Mouse (Mus musculus) liver, embryonic 16.5 days (tissue): ENCODE measurements around the gene Gm38392. TPM values are rescaled to one million over a fixed set of nuclear protein-coding genes. Genes with fewer than 3 reads are reported as not detected.

Experiments used
- ATAC-seq: fragments of 200-750 bp; cut with Nextera tagmentation; 2 replicates; pipeline ENCODE4 v1.8.0; 2017; ENCODE audit warnings: low read depth, mild to moderate bottlenecking, moderate number of reproducible peaks, moderate library complexity
- H3K27ac ChIP-seq: fragments of 300-500 bp; sonication (generic); 2 replicates; pipeline ENCODE4 v1.5.1; 2014; ENCODE audit warnings: mild to moderate bottlenecking, low read length
- H3K27me3 ChIP-seq: fragments of 300-500 bp; sonication (generic); 2 replicates; pipeline ENCODE4 v1.6.1; 2014; ENCODE audit warnings: low read depth, low read length, mixed read lengths; ENCODE audit not compliant: control insufficient read depth, insufficient read depth
- H3K36me3 ChIP-seq: fragments of 300-500 bp; sonication (generic); 2 replicates; pipeline ENCODE4 v1.6.1; 2014; ENCODE audit warnings: mild to moderate bottlenecking; ENCODE audit not compliant: control insufficient read depth, insufficient read depth
- H3K4me1 ChIP-seq: fragments of 300-500 bp; sonication (generic); 2 replicates; pipeline ENCODE4 v1.6.1; 2014; ENCODE audit warnings: low read depth, low read length, mixed read lengths; ENCODE audit not compliant: control insufficient read depth
- H3K4me2 ChIP-seq: fragments of 300-500 bp; sonication (generic); 2 replicates; pipeline ENCODE4 v1.6.1; 2014; ENCODE audit warnings: low read depth, low read length, mixed read lengths
- H3K4me3 ChIP-seq: fragments of 300-500 bp; sonication (generic); 2 replicates; pipeline ENCODE4 v1.5.1; 2014; ENCODE audit warnings: low read depth, mild to moderate bottlenecking, low read length
- H3K9ac ChIP-seq: fragments of 300-500 bp; sonication (generic); 2 replicates; pipeline ENCODE4 v1.6.1; 2014; ENCODE audit warnings: low read depth, low read length
- H3K9me3 ChIP-seq: fragments of 300-500 bp; sonication (generic); replicated peaks from 2 replicates; pipeline ENCODE4 v1.6.1; 2016; ENCODE audit warnings: low read length; ENCODE audit not compliant: control insufficient read depth
- WGBS: fragments of 180-500 bp; shearing (Covaris S2); extraction: QIAGEN DNeasy Blood & Tissue Kit; methylation state at CpG from one replicate; pipeline ENCODE4 v1.1.7; 2014; ENCODE audit not compliant: insufficient replicate concordance; 5-methylcytosine and 5-hydroxymethylcytosine counted together
- polyA plus RNA-seq: library from polyadenylated mRNA; unstranded; fragments of >200 nt; fragmentation: Nextera tagmentation; extraction: Ambion mirVana; gene quantifications from 2 replicates; pipeline ENCODE4 v1.2.1, GENCODE M21; 2015

Gm38392 gene
- polyA plus RNA-seq, 1 experiment from 2014 or later, result not detected

GRCm38 (mm10) chr3:88203456-88203855 is 83.6 kb downstream of the Gm38392 start:
- Histone ChIP-seq H3K4me1 (peaks cover 3% of the 10 kb centered on the region), H3K4me2 (no peak overlapping the region), H3K9me3 (no peaks in the 10 kb centered on the region), H3K36me3 (no peaks in the 10 kb centered on the region), H3K4me3 (no peak overlapping the region), H3K27me3 (peaks cover 100% of the 10 kb centered on the region), H3K27ac (no peak overlapping the region), H3K9ac (no peak overlapping the region)
- 8% methylated on average over 5 of the region's 5 CpGs for WGBS
- no peak for ATAC-seq

GRCm38 (mm10) chr3:88202986-88203385 is 84.0 kb downstream of the Gm38392 start:
- Histone ChIP-seq H3K4me1 (peaks cover 3% of the 10 kb centered on the region), H3K27me3 (peaks cover 100% of the 10 kb centered on the region), H3K27ac (no peak overlapping the region), H3K4me3 (no peak overlapping the region), H3K36me3 (no peaks in the 10 kb centered on the region), H3K4me2 (no peak overlapping the region), H3K9me3 (no peaks in the 10 kb centered on the region), H3K9ac (no peak overlapping the region)
- no peak for ATAC-seq
- WGBS, result 7% methylated on average over 6 of the region's 6 CpGs

GRCm38 (mm10) chr3:88201640-88202039 is 85.4 kb downstream of the Gm38392 start:
- Histone ChIP-seq H3K27me3 (peaks cover 99% of the 10 kb centered on the region), H3K4me3 (no peak overlapping the region), H3K27ac (no peak overlapping the region), H3K9ac (no peak overlapping the region), H3K36me3 (no peaks in the 10 kb centered on the region), H3K9me3 (no peaks in the 10 kb centered on the region), H3K4me2 (no peak overlapping the region), H3K4me1 (peaks cover 3% of the 10 kb centered on the region)
- WGBS, result 12% methylated on average over 5 of the region's 5 CpGs
- ATAC-seq, result no peak

GRCm38 (mm10) chr3:88200972-88201330 is 86.1 kb downstream of the Gm38392 start:
- H3K9me3 ChIP-seq, result no peaks in the 10 kb centered on the region
- peaks cover 3% of the 10 kb centered on the region for H3K4me1 ChIP-seq
- peaks cover 94% of the 10 kb centered on the region for H3K27me3 ChIP-seq
- H3K36me3 ChIP-seq, result no peaks in the 10 kb centered on the region
- H3K27ac ChIP-seq, result no peak overlapping the region
- whole genome bisulfite sequencing, result 1% methylated on average over 36 of the region's 37 CpGs
- no peak for ATAC-seq
- no peak overlapping the region for H3K9ac ChIP-seq
- H3K4me2 ChIP-seq, result no peak overlapping the region; the same call in 1 of the 2 replicates
- peak overlapping the region; percentile 17 for H3K4me3 ChIP-seq

GRCm38 (mm10) chr3:88200161-88200971 is 86.6 kb downstream of the Gm38392 start:
- Histone ChIP-seq H3K36me3 (no peaks in the 10 kb centered on the region), H3K27me3 (peaks cover 92% of the 10 kb centered on the region), H3K4me1 (peaks cover 3% of the 10 kb centered on the region), H3K27ac (no peak overlapping the region), H3K4me2 (no peak overlapping the region; the same call in 1 of the 2 replicates), H3K9me3 (no peaks in the 10 kb centered on the region), H3K4me3 (peak overlapping the region; percentile 17), H3K9ac (no peak overlapping the region)
- ATAC-seq, result no peak
- WGBS, result under 1% methylated on average over 61 of the region's 61 CpGs

GRCm38 (mm10) chr3:88199541-88200110 is 87.4 kb downstream of the Gm38392 start:
- WGBS, result 33% methylated on average over 2 of the region's 2 CpGs
- Histone ChIP-seq H3K4me1 (peaks cover 3% of the 10 kb centered on the region), H3K27me3 (peaks cover 87% of the 10 kb centered on the region), H3K9ac (no peak overlapping the region), H3K4me2 (no peak overlapping the region), H3K27ac (no peak overlapping the region), H3K9me3 (no peaks in the 10 kb centered on the region), H3K4me3 (no peak overlapping the region), H3K36me3 (no peaks in the 10 kb centered on the region)
- no peak for ATAC-seq

- Histone ChIP-seq H3K4me3 (no peak overlapping the region), H3K9ac (no peak overlapping the region), H3K4me2 (no peak overlapping the region), H3K27ac (no peak overlapping the region), H3K4me1 (peaks cover 3% of the 10 kb centered on the region), H3K9me3 (no peaks in the 10 kb centered on the region), H3K27me3 (peaks cover 78% of the 10 kb centered on the region), H3K36me3 (no peaks in the 10 kb centered on the region)
- 6% methylated on average over 9 of the region's 9 CpGs for WGBS
- ATAC-seq, result no peak
Observed at GRCm38 (mm10) chr3:88198505-88199020, 88.4 kb downstream of the Gm38392 start.

- Histone ChIP-seq H3K9me3 (no peaks in the 10 kb centered on the region), H3K4me3 (no peak overlapping the region), H3K4me2 (no peak overlapping the region), H3K36me3 (no peaks in the 10 kb centered on the region), H3K9ac (no peak overlapping the region), H3K4me1 (peaks cover 3% of the 10 kb centered on the region), H3K27me3 (peaks cover 76% of the 10 kb centered on the region), H3K27ac (no peak overlapping the region)
- no peak for ATAC-seq
- 16% methylated on average over 10 of the region's 10 CpGs for WGBS
Observed at GRCm38 (mm10) chr3:88197741-88198504, 89.1 kb downstream of the Gm38392 start.
